Mouse (Mus musculus) cerebellum, adult 2 months (tissue): ENCODE results near the gene Tcf12.

Source experiments
- CTCF ChIP-seq: fragments of 200-500 bp; IDR thresholded peaks from 2 replicates; pipeline ENCODE4 v1.5.1; 2011; ENCODE audit warnings: low read depth, mild to moderate bottlenecking, control low read depth, low read length, moderate library complexity, borderline replicate concordance; ENCODE audit not compliant: insufficient read depth
- POLR2A ChIP-seq: fragments of 200-500 bp; IDR thresholded peaks from 2 replicates; pipeline ENCODE4 v1.6.1; 2011; ENCODE audit warnings: low read length, control low read depth, borderline replicate concordance; ENCODE audit not compliant: insufficient read depth

DNA sequence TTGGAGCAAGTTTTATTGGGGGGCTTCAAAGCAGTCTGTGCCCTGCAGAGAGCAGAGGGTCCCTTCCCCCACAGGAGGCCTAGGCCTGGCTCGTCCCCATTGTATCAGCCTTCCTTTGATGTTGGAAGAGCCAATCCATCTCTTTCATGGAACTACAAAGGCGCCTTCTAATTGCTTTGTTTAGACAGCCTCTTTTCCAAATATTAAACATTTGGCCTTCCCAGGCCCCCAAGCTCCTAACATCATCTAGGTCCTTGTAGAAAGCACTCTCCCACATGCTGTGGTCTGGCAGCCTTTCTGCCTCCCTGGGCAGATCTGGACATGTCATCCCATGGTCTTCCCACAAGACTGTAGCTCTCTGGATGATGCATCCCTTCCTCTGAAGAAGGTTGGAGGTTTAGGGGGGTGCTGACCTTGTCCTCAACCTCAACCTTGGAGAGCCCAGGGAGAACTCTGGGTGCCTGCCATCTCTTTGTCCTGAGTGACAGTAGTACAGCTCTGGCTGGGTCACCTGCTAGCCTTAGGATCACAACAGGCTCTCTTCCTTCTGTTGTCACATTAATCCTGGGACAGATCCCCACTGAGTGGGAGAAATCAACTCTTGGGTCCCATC is 276.4 kb downstream of the Tcf12 start:
- TF ChIP-seq POLR2A: no peak
- no peak for TF ChIP-seq CTCF
